Mouse (Mus musculus): ENCODE results near the gene Tnfaip2.

The Tnfaip2 gene

DNA sequence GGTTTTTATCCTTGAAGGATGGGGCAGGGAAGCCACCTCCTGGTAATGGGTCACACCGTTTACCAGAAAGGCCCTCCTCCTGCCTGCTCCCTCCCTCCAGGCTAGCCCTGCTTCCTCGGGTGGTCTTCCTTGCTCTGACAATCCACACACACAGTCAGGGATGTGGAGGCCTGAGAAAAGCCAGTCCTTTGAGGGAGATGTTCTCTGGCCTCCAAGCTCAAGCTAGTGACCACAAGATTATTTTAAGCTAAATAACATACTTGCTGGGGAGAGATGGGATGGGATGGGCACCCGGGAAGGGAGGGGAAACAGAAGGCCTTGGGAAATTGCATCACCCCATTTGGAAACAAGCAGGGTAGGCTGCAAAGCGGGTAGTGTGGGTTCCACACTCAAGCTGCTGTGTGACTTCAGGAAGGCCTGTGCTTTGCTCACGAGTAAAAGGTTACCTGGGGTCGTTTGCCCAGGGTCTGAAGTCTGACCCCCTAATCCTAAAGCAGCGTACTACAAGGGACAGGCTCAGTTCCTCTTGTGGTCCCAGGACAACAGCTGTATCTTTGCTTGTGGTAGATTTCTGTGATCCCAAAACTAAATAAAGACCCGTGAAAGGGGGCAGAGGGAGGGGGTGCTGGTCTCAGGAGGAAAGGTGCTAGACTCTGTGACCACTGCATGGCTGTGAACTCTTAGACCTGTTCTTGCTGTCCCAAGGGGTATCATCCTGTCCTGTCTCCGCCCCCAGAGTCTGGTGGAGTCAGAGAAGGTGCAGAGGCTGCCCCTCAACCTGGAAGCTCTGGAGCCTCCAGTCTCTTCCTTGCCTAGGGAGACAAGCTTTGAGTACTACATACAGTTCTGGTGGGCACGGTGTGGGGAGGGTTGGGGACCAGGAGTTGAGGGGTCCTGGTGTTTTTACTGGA, 1.9 kb downstream of the Tnfaip2 start:
- DNase-seq (ENCODE audit: low read depth, low spot score): no peak

DNA sequence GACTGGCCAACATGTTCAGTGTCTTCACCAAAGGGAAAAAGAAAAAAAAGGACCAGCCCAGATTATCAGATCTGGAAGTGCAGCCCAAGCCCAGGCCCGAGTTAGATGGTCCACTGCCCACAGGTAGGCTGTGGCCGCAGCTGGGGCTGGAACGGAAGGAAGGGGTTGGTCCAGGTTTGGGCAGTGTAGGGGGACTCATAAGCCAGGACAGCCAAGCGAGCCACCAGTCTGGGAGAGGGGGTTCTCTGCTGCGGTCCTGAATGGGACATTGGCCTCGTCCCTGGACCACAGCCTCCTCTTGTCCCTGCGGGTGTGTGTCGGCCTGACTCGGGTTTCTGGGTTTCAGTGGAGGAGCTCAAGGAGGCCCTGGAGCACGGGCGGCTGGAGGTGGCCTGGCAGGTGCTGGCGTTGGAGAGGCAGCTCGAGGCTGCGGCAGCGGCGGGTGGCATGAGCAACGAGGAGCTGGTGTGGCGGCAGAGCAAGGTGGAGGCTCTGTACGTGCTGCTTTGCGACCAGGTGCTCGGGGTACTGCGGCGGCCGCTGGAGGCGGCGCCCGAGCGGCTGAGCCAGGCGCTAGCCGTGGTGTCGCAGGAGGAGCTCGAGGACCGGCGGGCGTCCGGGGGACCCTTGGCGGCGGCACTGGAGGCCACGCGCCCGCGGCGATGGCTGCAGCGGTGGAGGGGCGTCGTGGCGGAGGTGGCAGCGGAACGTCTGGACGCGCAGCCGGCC, 3.1 kb downstream of the Tnfaip2 start:
- no peak for DNase-seq (ENCODE audit: low read depth, low spot score)

DNA sequence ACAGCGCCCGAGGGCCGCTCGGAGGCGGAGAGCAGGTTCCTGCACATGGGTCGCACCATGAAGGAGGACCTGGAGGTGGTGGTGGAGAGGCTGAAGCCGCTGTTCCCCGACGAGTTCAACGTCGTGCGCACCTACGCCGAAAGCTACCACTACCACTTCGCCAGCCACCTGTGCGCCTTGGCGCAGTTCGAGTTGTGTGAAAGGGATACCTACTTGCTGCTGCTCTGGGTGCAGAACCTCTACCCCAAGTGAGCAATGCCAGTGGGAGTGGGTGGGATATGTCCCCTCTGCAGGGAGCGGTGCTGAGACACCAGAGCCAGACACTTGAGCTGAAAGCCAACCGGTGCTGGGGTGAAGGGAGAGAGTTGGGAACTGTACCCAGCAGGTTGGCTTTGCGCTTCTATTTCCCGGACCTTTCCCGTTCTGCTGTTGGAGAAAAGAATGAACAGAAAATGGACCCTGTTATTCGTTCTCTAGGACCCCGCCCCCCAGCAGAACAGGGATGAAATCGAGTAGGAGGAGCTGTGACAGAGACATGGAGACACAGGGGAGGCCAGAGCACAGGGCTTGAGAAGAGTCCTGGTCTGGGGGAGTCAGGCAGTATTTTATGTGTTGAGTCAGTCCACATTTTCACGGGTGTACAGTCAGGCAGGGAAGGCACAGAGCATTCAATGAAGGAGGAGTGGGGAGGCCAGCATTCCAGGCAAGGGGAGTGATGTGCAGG, 3.8 kb downstream of the Tnfaip2 start:
- peak; percentile 27 for DNase-seq (ENCODE audit: low read depth, low spot score)

DNA sequence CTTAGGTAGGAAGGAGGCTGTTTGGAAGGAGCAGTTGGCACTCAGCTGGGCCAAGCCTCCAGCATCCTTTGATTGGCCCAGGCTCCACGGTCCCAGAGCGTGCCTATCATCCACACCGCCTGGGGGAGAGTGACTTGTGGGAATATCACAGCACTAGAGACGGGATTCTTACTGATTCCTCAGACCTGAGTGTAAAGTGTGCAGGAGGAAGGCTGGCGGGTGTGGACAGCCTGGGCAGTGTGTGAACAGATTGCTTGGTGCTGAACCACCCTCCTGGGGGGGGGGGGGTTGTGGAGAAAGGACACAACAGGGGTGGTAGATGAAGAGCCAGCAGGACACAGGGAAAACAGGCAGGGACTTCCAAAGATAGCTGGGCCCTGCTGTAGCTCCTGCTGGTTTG, 4.5 kb downstream of the Tnfaip2 start:
- no peak for DNase-seq (ENCODE audit: low read depth, low spot score)

DNA sequence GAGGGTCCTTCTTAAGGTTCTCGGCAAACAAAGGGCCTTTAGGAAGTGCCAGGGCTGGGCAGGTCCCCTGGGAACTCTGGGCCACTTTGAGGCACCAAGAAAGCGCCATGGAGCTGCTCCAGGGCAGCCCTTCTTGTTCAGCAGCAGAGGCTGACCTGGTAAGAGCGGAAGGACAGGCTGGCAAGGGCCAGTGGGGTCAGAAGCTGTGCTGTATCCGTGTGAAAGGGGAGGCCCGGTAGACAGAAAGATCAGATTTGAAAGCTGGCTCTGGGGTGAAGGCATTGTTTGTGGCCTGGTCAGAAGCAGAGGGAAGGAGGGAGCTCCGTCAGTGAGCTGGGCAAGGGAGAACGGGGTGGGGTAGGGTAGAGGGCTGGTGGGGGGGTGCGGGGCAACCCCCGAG, 5.1 kb downstream of the Tnfaip2 start:
- DNase-seq (ENCODE audit: low read depth, low spot score): no peak

DNA sequence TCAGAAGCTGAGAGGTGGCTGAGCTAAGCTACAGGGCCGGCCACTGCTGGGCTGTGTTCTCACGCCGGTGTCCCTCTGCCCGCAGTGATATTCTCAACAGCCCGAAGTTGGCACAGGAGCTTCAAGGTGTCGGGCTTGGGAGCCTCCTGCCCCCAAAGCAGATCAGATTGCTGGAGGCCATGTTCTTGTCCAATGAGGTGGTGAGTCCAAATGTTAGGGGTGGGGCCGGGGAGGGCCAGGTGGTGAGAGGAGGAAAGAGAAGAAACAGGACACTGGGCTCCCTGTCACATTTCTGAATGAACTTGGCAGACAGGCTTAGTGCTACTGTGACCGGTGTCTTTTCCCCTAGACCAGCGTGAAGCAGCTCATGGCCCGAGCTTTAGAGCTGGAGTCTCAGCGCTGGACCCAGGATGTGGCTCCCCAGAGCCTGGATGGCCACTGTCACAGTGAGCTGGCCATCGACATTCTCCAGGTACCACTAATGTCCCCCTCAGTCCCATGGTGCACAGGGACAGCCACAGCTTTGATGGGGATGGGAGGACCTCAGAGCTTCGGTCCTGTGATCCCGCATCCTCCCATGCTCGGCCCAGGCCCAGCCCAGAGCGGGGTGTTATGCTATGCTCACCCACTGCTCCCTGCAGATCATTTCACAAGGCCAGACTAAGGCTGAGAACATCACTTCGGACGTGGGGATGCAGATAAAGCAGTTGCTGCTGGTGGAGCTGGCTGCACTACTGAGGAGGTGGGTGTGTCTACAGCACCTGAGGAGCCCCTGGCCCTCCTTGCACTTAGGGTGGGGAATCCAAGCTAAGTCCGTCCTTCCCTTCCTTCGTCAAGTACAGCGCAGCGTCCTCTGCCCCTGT, 5.9 kb downstream of the Tnfaip2 start:
- DNase-seq (ENCODE audit: low read depth, low spot score): no peak

DNA sequence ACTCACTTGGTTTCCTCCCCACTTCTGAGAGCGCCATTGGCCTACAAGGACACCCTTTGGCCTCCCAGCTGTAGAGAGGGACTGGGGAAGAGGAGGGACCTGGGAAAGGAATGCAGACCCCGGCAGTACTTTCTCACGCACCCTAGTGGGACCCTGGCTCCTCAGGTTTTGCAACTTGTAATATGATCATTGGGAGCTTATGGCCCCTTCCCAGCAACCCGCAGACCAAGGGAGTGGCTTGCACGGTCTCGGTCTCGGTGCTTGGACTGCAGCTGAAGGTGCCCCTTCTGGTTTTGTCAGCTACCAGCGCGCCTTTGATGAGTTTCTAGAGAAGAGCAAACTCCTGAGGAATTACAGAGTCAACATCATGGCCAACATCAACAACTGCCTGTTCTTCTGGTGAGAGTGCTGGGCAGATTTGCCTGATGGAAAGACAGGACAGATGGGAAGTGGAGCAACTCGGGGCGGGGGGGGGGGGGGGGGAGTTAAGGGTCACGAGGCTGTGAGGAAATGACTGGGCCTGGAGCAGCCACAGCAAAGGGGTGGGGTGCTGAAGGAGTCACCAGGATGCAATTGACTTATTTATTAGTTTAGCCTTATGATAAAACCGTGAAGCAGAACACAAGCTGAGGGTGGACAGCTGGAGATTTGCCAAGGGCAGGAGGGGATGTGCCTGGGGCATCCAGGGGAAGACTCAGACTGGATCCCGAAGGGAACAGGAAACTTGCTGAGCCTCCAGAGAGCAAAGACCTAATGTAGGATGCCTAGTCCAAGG, 6.8 kb downstream of the Tnfaip2 start:
- DNase-seq (ENCODE audit: low read depth, low spot score): no peak

DNA sequence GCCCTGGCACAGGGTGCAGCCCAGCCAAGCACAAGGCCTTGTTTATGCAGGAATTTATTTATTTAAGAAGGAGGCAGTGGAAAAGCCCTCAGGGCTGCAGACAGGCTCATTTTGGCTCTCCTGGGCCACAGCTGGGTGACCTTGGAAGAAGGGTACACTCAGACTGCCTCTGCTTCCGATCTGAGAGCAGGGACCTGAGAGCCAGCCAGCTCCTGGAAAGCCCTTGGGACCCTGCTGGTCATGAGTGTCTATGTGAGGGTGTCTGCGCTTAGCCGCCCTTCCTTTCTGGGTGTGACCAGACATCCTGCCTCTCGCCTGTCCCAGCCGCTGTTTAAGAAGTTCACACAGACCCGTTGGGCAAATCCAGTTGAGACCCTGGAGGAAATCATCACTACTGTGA, 8.1 kb downstream of the Tnfaip2 start:
- no peak for DNase-seq (ENCODE audit: low read depth, low spot score)

DNA sequence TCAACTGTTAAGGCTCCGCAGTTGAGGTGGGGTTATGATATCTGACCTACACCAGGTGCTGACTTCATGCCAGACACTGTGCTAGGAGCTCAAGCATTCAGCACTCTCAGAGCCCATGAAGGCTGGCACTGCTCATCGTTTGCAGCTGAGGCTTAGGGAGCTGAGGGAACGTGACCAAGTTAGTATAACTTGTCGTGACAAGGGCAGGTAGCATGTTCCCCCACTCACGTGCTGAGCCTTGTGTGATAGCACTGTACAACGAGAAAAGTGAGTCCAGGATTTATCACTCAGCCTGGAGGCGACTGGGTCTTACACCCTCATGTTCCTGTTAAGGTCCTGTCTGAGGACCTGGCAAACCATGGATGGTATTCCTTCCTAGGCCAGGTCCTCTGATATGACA, 9.3 kb downstream of the Tnfaip2 start:
- DNase-seq (ENCODE audit: low read depth, low spot score): no peak

DNA sequence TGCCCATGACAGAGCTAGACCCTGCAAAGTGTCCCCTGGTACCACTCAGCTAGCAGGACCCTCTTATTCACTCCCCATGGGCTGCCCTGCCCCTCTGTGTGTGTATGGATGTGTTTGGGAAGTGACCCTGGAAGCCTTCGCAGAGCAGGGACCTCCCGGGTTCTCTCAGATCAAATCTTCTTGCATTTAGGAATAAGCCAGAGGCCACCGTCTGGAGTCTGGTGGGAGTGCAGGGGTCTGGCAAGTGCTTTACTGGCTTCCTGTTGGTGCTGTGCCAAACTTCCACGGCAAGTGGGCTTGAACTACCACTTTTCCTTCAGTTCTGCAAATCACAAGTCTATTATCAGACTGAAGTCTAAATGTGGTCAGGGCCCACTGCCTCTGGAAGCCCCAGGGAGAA, 11.8 kb downstream of the Tnfaip2 start:
- no peak for DNase-seq (ENCODE audit: low read depth, low spot score)

DNA sequence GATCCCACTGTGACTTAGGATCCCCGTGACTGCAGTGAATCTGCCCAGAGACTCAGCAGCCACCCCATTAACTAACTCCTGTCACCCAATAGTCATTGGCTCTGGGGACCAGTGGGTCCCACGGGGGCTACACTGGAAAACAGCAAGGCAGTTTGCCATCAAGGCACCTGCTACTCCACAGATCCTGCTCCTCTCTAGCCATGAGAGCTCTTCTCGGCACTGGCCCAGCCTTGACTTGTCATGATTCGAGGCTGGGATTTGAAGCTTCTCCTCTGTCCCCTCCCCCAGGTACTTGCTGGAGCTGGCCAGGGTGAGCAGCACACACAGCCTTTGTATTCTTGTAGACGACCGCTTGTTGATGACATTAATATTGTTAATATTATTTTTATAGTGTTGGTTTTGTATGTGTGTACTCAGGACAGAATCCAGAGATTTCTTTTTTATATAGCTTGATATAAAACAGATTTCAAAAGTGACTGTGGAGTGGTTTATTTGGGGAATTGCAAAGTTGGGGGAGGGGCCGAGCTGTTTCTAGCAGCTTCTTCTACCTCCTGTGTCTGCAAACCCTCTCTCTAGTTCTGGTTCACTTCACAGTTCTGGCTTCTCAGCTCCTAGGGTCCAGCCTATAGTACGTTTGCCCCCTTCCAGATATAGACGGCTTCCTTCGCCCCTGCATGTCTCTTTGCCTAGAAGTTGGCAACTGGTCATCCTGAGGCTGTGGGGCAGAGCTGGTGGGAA, 12.4 kb downstream of the Tnfaip2 start:
- DNase-seq (ENCODE audit: low read depth, low spot score): no peak

DNA sequence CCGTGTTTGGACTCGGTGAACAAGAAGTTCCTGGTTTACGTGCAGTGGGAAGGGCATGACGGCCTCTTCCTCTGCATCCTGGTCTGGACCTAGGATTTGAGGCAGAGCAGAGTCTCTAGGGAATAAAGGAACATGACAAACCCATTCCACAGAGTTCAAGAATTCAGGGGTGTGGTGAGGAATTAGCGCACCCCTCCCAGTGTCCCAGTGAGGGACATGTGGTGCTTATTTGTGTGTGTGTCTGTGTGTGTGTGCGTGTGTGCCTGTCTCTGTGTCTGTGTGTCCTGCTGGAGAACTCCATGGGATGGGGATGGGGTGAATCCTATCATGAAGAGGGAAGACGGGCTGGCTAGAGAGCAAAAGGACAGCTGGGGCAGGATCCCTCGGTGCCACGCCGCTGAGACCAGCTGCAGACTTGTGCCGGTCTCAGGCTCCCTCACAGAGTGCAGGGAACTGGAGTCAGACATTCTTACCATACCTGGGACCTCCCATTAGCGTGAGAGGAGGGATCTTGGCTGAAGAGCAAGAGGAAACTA, 13.1 kb downstream of the Tnfaip2 start:
- DNase-seq (ENCODE audit: low read depth, low spot score): peak; percentile 35

DNA sequence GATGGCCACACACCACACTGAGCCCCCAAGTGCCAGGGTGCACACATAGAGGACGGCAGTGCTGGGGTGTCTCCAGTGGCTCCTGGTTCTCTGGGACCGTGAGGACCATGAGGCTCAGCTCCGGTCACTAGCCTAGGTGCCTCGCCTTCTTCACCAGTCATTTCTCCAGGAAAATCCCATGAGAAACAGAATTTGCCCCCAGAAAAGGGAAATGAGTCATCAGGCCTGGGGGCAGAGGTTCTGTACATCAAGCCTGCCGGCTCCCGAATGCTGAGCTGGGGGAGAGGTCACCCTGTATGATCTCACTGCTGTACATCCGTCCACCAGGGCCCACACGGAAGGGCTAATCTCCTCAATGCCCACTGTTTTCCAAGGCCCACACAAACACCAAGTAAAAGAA, 13.6 kb downstream of the Tnfaip2 start:
- DNase-seq (ENCODE audit: low read depth, low spot score): no peak

DNA sequence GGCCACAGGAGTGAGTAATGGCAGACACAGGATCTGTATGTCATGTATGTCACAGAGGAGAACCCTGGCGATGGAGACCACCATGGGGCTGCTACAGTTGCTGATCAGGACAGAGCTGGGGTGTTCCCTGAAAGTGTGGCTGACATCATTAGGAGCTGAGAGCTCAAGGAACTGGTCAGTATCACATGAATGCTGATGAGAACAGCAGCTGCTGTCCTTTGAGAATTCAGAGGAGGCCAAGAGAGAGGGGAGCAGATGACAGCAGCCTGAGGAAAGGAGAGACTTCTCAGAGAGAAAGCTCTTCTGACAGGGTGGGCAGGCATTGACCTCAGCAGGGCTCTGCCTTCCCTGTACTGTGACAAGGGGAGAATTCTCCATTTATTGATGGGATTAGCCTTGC, 15.5 kb downstream of the Tnfaip2 start:
- DNase-seq (ENCODE audit: low read depth, low spot score): no peak

DNA sequence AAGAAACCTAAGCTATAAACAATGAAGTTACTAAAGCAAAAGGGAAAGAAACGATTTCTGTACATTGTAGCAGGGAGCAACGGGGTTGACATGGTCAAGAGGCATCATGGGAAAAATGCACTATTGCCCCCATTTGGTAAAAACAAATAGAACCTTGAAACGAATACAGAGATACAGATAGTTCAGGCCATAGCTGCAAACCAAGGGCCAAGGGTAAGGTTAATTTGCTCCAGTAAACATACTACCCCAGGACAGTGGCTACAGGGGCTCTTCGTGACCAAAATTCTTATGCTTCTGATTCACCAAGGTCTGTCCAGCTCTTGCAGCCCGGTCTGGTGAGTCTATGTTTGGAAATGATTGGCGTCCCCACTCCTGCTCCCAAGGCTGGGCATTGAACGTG, 21.3 kb downstream of the Tnfaip2 start:
- DNase-seq (ENCODE audit: low read depth, low spot score): no peak

DNA sequence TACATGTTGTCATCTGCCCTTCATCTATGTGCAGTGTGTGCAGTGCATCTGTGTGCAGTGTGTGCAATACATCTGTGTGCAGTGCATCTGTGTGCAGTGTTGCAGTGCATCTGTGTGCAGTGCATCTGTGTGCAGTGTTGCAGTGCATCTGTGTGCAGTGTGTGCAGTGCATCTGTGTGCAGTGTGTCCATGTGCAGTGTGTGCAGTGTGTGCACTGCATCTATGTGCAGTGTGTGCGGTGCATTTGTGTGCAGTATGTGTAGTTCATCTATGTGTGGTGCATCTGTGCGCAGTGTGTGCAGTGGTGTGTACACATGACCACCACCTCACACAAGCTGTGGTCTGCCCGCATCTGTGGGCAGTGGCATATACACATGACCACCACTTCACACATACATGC, 24.1 kb downstream of the Tnfaip2 start:
- no peak for DNase-seq (ENCODE audit: low read depth, low spot score)

DNA sequence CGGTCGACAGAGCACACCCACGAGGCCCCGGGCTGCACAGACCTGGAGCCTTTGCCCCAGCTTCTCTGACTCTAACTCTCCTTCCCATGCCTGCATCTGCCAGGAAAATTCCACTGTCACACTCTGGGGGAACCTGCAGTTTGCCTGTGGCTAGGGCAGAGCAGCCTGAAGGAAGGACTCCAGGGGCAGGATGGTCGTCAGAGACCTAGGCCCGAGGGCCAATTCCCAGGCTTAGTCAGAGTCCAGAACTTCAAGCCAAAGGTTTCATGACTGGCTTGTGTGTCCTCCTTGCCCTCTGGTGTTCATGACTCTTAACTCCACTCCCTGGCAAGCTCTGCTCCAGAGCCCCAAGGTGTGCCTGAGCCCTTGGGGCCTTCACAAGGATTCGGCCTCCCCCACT, 25.9 kb downstream of the Tnfaip2 start:
- no peak for DNase-seq (ENCODE audit: low read depth, low spot score)

DNA sequence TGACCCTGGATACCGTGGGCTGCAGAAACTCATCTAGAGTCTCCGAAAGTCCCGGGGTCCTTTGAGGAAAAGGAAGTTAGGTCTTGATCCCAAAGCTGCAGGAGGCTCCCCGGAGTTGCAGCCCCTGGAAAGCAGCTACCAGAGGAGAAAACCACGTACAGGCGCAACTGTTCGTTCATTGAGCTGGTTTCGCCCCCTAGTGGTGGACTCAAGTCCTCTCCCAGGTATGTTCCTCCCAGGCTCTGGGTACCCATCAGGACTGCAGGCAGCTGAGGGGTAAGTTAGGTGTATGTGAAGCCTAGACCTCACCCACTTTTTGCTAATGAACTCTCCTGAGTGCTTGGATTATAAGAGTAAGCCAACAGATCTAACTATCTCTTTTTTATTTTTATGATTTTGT, 27.2 kb downstream of the Tnfaip2 start:
- peak; percentile 83 for DNase-seq (ENCODE audit: low read depth, low spot score)

DNA sequence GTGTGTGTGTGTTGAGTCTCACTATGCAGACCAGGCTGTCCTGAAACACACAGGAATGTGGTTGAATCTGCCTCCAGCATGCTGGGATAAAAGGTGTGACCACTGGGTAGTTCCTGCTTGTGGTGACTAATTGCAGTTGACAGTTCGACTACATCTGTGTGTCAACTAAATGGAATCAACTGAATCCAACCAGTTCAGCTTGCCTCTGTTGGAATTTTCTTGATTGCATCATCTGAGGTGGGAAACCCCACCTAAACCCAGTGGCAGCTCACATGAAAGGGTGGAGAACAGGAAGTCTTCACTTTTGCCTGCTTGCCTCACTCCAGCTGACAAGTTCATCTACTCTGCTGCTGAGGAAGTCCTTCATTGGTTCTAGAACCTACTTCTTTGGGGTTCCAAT, 28.9 kb downstream of the Tnfaip2 start:
- no peak for DNase-seq (ENCODE audit: low read depth, low spot score)

DNA sequence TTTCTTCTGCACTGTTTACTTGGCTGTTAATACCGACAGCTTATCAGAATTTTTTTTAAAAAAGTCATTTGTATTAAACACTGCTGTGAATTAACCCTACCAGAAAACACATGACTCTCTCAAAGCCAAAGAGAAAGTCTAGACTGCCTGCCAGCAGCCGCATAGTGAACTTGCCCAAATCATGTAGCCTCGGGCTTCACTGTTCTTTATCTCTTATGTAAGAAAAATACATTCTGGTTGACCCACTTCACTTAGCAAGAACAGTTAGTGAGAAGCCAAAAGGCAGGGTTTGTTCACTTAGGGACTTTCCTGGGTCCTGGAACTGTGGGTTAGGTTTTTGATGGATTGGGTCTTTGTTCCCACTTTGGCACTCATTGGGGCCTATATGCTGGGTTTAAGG, 29.5 kb downstream of the Tnfaip2 start:
- no peak for DNase-seq (ENCODE audit: low read depth, low spot score)
